Mouse (Mus musculus): Measurements from ENCODE around the gene Ddx11. TPM values are rescaled to one million over a fixed set of nuclear protein-coding genes. Genes with fewer than 3 reads are reported as not detected.

The Ddx11 gene
- polyA plus RNA-seq (2012; rRNA removed): 31.2 and 31.3 TPM in 2 replicates

DNA sequence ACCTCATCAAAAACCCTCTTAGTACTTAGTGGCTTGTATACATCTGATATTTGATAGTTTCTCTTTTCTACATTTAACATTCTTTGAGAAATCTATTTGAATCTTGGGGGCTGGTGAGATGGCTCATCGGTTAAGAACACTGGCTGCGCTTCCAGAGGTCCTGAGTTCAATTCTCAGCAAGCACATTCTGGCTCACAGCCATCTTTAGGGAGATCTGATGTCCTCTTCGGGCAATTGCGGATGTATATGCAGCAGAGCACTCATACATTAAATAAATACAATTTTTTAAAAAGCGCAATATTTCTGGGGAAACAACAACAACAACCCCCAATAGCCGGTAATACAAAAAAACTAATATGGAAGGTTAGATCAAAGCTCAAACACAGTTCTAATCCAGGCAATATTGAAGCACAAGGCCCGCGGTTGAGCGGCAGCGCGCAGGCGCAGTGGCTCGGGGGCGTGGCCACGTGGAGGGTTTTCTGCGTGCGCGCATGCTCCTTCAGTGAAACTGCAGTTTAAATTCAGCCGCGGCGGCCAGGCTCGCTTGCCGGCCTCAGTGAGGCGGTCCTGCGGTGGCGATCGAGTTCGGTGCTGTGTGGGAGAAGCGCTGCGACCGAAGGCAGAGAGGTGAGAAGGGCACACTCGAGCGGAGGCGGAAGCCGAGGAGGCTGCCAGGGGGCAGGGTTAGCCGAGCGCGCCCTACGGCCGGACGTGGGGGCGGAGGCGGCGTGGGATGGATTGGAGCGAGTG lies at the start of gene Ddx11:
Gene Ddx11 (plus strand): TSS at position 455 of the 750 bp plus-strand sequence.

DNA sequence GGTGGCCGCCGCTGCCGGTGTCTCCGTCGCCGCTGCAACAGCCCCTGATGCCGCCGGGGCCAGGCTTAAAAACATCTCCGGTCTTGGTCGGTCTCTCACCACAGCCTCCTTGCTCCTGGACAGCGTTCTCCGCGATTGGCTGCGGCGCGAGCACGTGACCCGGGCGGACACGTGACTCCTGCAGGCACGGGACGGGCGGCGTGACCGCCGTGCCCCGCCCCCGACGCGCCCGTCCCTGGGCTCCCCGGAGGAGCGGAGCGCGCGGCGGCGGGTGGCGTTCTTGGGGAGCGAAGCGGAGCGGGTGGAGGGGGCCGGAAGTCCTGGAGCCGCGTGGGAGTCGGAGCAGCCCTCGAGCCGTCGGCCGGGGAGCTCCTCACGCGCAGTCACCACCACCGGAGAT lies 46.4 kb upstream of the Ddx11 start, which contains the start of gene Ankrd12:
Gene Ankrd12 (minus strand): TSS at position 156 of the 400 bp plus-strand sequence.

DNA sequence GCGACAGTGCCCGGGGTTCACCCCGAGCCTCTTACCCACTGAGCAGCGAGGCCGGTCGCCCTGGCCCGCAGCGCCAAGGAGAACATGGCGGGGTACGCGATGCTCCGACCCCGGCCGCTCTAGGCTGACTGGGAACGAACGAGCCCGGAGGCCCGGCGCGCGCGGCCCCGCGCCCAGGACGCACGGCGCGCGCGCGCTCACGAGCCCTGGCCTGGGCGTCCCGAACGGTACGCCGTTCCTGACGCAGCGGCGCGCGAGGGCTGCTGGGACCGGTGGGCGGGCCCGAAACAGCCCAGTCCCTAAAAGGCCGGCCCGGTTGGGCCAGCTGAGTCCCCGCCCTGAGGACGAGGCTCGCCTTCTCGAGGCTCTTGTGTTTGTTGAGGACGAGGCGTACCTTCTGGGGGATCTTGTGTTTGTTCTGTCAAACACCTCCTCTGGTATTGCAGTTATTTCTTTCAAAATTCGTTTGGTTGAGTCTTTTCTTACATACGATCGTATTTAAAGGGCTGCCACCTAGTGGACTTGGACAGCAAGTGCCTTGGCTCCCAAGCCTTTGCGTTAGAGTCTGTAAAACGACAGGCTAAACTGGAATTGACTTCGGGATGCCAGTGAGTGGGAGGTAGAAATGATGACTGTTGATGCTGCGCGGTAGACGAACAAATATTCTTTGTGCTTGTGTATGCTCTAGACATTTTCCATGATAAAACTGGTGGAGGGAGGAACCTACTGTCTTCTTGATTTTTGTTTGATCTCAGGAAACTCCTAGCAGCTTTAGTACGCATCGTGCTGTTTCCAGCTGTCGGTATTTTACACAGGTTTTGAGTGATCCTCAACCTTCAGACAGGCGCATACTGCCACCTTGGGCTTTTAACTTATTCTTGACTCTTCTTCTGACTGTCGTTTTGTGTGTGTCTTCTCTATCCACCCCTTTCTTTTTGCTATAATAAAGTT lies 21.7 kb upstream of the Ddx11 start, which contains the start of gene Ndufv2:
Gene Ndufv2 (minus strand): TSS at position 180 of the 951 bp plus-strand sequence.

DNA sequence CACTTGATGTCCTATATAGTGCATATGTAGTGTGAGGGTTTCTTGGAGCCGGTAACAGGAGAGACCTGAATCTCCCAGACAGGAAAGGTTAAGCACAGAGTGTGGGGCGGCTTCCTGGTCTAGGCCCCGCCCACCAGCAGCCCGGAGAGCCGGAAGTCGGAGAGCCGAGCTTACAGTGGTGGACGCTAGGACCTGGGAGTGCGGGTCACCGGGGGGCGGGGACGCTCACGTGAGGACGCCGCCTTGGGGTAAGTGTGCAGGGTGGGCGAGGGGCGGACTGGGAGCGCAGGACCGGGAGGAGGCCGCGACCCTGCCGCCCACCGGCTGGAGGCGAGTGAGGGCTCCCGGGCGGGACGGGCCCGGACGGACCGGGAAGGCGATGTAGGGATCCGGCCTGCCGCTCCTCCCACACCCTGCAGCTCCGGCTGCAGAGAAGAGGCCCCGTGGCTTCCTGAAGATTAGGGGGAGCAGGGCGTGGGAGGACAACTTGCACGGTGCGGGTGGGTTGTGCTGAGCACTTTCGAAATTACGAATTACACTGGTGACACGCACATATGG lies 11.8 kb upstream of the Ddx11 start, which contains the start of gene Washc1:
Gene Washc1 (plus strand): TSS at position 144 of the 558 bp plus-strand sequence.

Other genes starting within 250 kb of the Ddx11 start
- gene Ralbp1, start 237.7 kb upstream of the Ddx11 start, polyA plus RNA-seq (2012; rRNA removed): 31.1 and 65.7 TPM in 2 replicates
- 38.3 and 65.9 TPM in 2 replicates for gene Twsg1, start 172.3 kb upstream of the Ddx11 start, polyA plus RNA-seq (2012; rRNA removed)
- 7.9 and 9.9 TPM in 2 replicates for gene Ankrd12, start 46.4 kb upstream of the Ddx11 start, polyA plus RNA-seq (2012; rRNA removed)
- gene Ndufv2, start 22.0 kb upstream of the Ddx11 start, polyA plus RNA-seq (2012; rRNA removed): 146 and 150 TPM in 2 replicates
- 28.5 and 37.5 TPM in 2 replicates for gene Washc1, start 12.0 kb upstream of the Ddx11 start, polyA plus RNA-seq (2012; rRNA removed)

Data from central nervous system, embryonic 11.5 days (tissue).